Mouse (Mus musculus) neural tube, embryonic 14.5 days (tissue): ENCODE measurements around the gene Sorbs1. TPM values are rescaled to one million over a fixed set of nuclear protein-coding genes. Genes with fewer than 3 reads are reported as not detected.

Experiments
- ATAC-seq: fragments of 200-750 bp; cut with Nextera tagmentation; 2 replicates; pipeline ENCODE4 v1.8.0; 2017; ENCODE audit warnings: low read depth, mild to moderate bottlenecking, moderate TSS enrichment, moderate library complexity
- H3K27ac ChIP-seq: fragments of 300-500 bp; sonication (generic); 2 replicates; pipeline ENCODE4 v1.5.1; 2014; ENCODE audit warnings: low read depth, mild to moderate bottlenecking, control low read depth, low read length, moderate library complexity, mixed read lengths
- H3K27me3 ChIP-seq: fragments of 300-500 bp; sonication (generic); 2 replicates; pipeline ENCODE4 v1.6.1; 2014; ENCODE audit warnings: low read length; ENCODE audit not compliant: control insufficient read depth, insufficient read depth
- H3K36me3 ChIP-seq: fragments of 300-500 bp; sonication (generic); 2 replicates; pipeline ENCODE4 v1.6.1; 2014; ENCODE audit warnings: low read length, mixed read lengths; ENCODE audit not compliant: control insufficient read depth, insufficient read depth
- H3K4me1 ChIP-seq: fragments of 300-500 bp; sonication (generic); 2 replicates; pipeline ENCODE4 v1.6.1; 2014; ENCODE audit warnings: low read length; ENCODE audit not compliant: control insufficient read depth, insufficient read depth
- H3K4me2 ChIP-seq: fragments of 300-500 bp; sonication (generic); 2 replicates; pipeline ENCODE4 v1.6.1; 2014; ENCODE audit warnings: mild to moderate bottlenecking, low read depth, low read length, control low read depth
- H3K4me3 ChIP-seq: fragments of 300-500 bp; sonication (generic); 2 replicates; pipeline ENCODE4 v1.5.1; 2014; ENCODE audit warnings: low read depth, low read length, control low read depth, mixed read lengths
- H3K9ac ChIP-seq: fragments of 300-500 bp; sonication (generic); replicated peaks from 2 replicates; pipeline ENCODE4 v1.6.1; 2014; ENCODE audit warnings: low read depth, mild to moderate bottlenecking, control low read depth, low read length, mixed read lengths
- H3K9me3 ChIP-seq: fragments of 300-500 bp; sonication (generic); 2 replicates; pipeline ENCODE4 v1.6.1; 2016; ENCODE audit warnings: low read length; ENCODE audit not compliant: control insufficient read depth
- WGBS: fragments of 180-500 bp; shearing (Covaris S2); extraction: QIAGEN DNeasy Blood & Tissue Kit; methylation state at CpG from one replicate; pipeline ENCODE4 v1.1.7; 2014; 5-methylcytosine and 5-hydroxymethylcytosine counted together
- polyA plus RNA-seq: library from polyadenylated mRNA; unstranded; fragments of >200 nt; fragmentation: Nextera tagmentation; extraction: Ambion mirVana; gene quantifications from 2 replicates; pipeline ENCODE4 v1.2.1, GENCODE M21; 2014

Gene Sorbs1
- polyA plus RNA-seq, 1 experiment from 2014 or later: 117 TPM

- Histone ChIP-seq H3K4me3 (no peak overlapping the region), H3K9ac (no peak overlapping the region)
- ATAC-seq: no peak
Measured at GRCm38 (mm10) chr19:40369852-40370811, 143.4 kb downstream of the Sorbs1 start.

GRCm38 (mm10) chr19:40368517-40368916 is 145.1 kb downstream of the Sorbs1 start:
- Histone ChIP-seq H3K4me3 (no peak overlapping the region), H3K9me3 (no peaks in the 10 kb centered on the region), H3K9ac (no peak overlapping the region), H3K27me3 (no peaks in the 10 kb centered on the region), H3K4me1 (no peaks in the 10 kb centered on the region; the same call in 1 of the 2 replicates), H3K36me3 (peaks cover 14% of the 10 kb centered on the region; the same call in 1 of the 2 replicates), H3K4me2 (no peak overlapping the region), H3K27ac (no peak overlapping the region)
- WGBS: 90% methylated on average over 2 of the region's 2 CpGs
- no peak for ATAC-seq

More at GRCm38 (mm10) chr19:40369852-40370811, 143.4 kb downstream of the Sorbs1 start:
- WGBS: 75% methylated on average over 18 of the region's 18 CpGs
- H3K4me1 ChIP-seq: no peaks in the 10 kb centered on the region; the same call in 1 of the 2 replicates
- H3K9me3 ChIP-seq: no peaks in the 10 kb centered on the region
- no peaks in the 10 kb centered on the region for H3K27me3 ChIP-seq
- peaks cover 4% of the 10 kb centered on the region; the same call in 1 of the 2 replicates for H3K36me3 ChIP-seq
- H3K4me2 ChIP-seq: no peak overlapping the region
- H3K27ac ChIP-seq: no peak overlapping the region

GRCm38 (mm10) chr19:40366163-40366941 is 147.2 kb downstream of the Sorbs1 start:
- 40% methylated on average over 11 of the region's 11 CpGs for WGBS

GRCm38 (mm10) chr19:40365137-40365536 is 148.4 kb downstream of the Sorbs1 start:
- Histone ChIP-seq H3K4me1 (no peaks in the 10 kb centered on the region), H3K9me3 (no peaks in the 10 kb centered on the region), H3K4me2 (no peak overlapping the region), H3K27ac (no peak overlapping the region), H3K4me3 (no peak overlapping the region), H3K27me3 (no peaks in the 10 kb centered on the region), H3K36me3 (peaks cover 24% of the 10 kb centered on the region), H3K9ac (no peak overlapping the region)
- WGBS: 77% methylated on average over 5 of the region's 5 CpGs
- no peak for ATAC-seq

More at GRCm38 (mm10) chr19:40366163-40366941, 147.2 kb downstream of the Sorbs1 start:
- peak overlapping the region; percentile 25; the same call in 1 of the 2 replicates for H3K27ac ChIP-seq
- H3K9me3 ChIP-seq: no peaks in the 10 kb centered on the region
- peaks cover 24% of the 10 kb centered on the region for H3K36me3 ChIP-seq
- H3K4me1 ChIP-seq: no peaks in the 10 kb centered on the region; the same call in 1 of the 2 replicates
- ATAC-seq: peak; percentile 44; the same call in 1 of the 2 replicates
- no peak overlapping the region for H3K4me3 ChIP-seq
- no peak overlapping the region for H3K9ac ChIP-seq
- no peaks in the 10 kb centered on the region for H3K27me3 ChIP-seq
- H3K4me2 ChIP-seq: no peak overlapping the region

- no peak overlapping the region for H3K27ac ChIP-seq
- no peak overlapping the region for H3K4me3 ChIP-seq
- no peak for ATAC-seq
- no peak overlapping the region for H3K9ac ChIP-seq
- H3K9me3 ChIP-seq: no peaks in the 10 kb centered on the region
- peaks cover 20% of the 10 kb centered on the region for H3K36me3 ChIP-seq
- H3K4me2 ChIP-seq: no peak overlapping the region
- no peaks in the 10 kb centered on the region for H3K27me3 ChIP-seq
- no peaks in the 10 kb centered on the region for H3K4me1 ChIP-seq
- WGBS: 97% methylated on average over 5 of the region's 5 CpGs
Measured at GRCm38 (mm10) chr19:40363447-40363846, 150.1 kb downstream of the Sorbs1 start.

GRCm38 (mm10) chr19:40362203-40362865 is 151.2 kb downstream of the Sorbs1 start:
- H3K36me3 ChIP-seq: peaks cover 20% of the 10 kb centered on the region
- no peaks in the 10 kb centered on the region for H3K4me1 ChIP-seq
- H3K9ac ChIP-seq: no peak overlapping the region
- H3K9me3 ChIP-seq: no peaks in the 10 kb centered on the region
- no peak overlapping the region for H3K27ac ChIP-seq
- no peak for ATAC-seq
- no peaks in the 10 kb centered on the region for H3K27me3 ChIP-seq
- H3K4me3 ChIP-seq: no peak overlapping the region
- H3K4me2 ChIP-seq: no peak overlapping the region
- 75% methylated on average over 12 of the region's 12 CpGs for WGBS

- ATAC-seq: no peak
- no peak overlapping the region for H3K9ac ChIP-seq
- H3K4me3 ChIP-seq: no peak overlapping the region
- no peaks in the 10 kb centered on the region for H3K4me1 ChIP-seq
- H3K27ac ChIP-seq: no peak overlapping the region
- no peaks in the 10 kb centered on the region for H3K9me3 ChIP-seq
- H3K36me3 ChIP-seq: peaks cover 19% of the 10 kb centered on the region
- no peaks in the 10 kb centered on the region for H3K27me3 ChIP-seq
- 96% methylated on average over 5 of the region's 5 CpGs for WGBS
- no peak overlapping the region for H3K4me2 ChIP-seq
Measured at GRCm38 (mm10) chr19:40359712-40360394, 153.7 kb downstream of the Sorbs1 start.
